Mouse (Mus musculus): Measurements from ENCODE around the gene Acot7.

The Acot7 gene

DNA sequence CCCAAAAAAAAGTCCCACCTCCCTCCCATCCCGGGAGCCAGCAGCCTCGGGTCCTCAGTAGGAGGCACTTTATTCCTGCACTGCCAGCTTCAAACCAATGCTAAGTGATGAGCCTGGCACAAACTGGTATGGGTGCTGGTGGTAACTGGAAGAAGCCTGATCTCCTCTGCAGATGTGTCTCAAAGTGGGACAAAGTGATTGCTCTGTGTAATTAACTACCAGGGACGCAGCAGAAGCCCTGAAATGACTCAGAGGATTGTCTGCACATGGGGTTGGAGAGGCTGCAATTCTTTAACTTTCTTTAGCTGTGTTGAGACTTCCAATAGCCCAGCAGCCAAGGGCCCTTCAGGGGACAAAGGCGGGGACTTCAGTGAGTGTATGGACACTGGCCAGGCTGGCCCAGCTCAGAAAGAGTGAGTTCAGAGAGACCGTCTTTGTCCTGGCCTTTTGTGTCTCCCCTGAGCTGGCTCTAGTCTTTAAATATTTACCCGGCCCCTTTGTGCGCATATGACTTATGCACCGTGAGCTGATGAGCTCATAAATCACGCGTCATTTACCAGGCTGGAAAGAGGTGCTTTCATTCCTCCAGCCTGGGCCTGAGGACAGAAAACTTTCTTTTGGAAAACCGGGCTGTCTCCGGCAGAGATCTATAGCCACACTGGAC is 114.3 kb downstream of the Acot7 start:
- DNase-seq (ENCODE audit: extremely low spot score, low spot score) = no peak

DNA sequence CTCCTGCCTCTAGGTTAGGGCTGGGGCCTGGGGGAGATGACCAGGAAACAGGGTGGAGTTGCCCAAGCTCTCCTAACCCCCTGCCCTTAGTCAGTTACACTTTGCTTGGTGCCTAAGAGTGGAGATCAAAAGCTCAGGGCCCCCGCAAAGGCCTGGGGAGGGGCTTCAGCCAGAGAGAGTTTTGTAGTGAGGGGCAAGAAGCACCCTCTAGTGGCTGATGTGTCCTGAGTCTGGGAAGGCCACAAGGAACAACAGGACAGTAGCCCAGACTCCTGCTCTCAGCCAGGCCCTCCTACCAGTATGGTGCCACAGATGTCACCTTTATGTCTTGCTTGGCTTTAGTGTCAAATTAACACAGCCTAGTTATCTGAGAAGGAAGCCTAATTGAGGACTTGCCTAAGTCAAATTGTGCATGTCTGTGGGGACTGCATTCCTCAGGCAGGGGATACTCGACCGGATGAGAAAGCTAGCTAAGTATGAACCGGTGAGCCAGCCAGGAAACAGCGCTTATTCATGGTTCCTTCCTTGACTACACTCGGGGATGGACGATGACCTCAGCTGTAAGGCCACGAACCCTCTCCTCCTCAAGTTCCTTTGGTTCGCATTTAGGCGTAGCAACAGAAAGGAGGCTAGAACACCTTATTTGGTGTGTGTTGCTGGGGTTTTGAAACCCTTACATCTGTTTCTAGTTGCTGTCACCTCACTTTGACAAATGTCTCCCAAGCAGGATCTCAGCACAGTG is 116.4 kb downstream of the Acot7 start:
- DNase-seq (ENCODE audit: extremely low spot score, low spot score) = no peak

DNA sequence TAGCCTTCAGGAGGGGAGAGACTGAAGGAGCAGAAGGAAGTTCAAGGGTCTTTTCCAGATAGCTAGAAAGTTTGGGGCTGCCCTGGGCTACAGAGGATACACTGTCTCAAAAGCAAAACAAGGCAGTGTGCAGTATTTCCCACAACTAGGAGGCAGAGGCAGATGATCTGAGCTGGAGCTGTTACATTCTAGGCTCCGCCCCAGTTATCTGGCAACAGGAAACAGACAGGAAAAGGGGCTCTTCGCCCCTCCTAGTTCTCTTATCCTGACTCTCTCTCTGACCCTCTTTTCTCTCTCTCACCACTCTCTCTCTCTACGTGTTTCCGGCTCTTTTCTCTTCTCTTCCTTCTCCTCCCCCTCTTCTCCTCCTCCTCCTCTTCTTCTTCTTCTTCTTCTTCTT is 118.0 kb downstream of the Acot7 start:
- DNase-seq (ENCODE audit: extremely low spot score, low spot score) = no peak

DNA sequence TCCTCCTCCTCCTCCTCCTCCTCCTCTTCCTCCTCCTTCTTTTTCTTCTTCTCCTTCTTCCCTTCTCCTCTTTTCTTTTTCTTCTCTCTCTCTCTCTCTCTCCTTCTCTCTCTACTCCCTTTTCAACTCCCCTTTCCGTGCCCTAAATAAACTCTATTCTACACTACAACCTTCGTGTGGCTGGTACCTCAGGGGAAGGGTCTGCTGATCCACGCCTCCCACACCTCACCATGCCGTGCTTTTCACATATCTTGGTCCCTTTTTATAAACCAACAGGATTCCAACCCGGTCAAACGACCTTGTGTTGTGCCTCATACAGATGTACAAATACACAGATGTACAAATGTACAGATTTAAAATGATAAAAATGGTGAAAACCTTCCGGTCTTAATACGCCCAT is 118.4 kb downstream of the Acot7 start:
- DNase-seq (ENCODE audit: extremely low spot score, low spot score) = no peak

DNA sequence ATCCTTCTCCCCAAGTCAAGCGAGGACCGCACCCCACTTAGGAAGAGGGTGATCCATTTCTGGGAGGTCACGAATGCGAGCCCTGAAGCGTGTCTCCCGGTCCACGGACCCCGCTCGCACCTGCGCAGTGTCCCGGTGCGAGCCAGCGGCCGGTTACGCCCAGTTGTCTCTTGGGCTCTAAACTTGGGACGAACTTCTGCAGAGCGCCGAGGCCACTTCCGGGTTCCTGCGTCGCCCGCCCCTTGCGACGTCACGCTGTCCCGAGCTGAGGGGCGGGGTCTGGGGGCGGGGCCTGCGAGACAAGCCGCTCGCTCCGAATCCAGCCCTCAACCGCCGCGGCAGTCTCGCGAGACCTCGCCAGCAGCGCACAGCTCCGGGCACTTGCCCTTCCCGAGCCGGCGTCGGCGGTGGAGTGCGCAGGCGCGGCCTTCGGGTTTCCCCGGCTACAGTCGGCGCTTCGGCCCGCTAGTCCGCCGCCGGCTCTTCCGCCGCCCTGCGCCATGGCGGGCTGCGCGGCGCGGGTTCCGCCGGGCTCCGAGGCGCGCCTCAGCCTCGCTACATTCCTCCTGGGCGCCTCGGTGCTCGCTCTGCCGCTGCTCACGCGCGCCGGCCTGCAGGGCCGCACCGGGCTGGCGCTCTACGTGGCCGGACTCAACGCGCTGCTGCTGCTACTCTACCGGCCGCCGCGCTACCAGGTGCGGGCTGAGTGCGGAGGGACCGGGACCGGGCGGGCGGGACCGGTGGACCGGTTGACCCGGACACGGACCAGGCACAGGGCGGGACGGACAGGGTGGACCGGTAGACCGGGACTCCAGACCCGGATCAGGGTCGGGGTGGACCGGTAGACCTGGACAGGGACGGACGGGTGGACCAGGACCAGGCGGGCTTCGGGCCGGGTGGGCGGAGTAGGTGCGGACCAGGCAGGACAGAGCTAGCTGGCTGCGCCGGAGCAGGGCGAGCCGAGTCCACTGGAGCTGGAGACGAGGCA is 119.2 kb downstream of the Acot7 start, which contains the start of gene Icmt:
Gene Icmt (plus strand): TSS at position 354 of the 988 bp plus-strand sequence.
- peak; percentile 100 for DNase-seq (ENCODE audit: extremely low spot score, low spot score)

DNA sequence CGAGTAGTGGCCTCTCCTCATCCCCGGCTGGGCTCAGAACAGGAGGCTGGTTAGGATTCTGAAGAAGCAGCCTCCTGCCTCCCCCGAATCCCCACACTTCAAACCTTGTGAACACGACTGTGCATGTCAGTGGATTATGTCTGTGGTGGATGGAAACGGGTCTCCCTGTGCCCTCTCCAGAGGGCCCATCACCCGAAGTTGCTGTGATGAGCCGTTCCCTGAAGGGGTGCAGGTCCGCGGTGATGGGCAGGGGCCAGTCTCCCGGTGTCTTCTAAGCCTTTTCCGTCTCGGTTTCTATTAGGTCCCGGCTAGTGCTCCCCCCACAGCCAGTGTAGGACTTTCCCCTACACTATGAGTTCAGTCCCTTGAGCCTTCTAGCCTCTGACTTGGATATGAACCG is 120.9 kb downstream of the Acot7 start:
- no peak for DNase-seq (ENCODE audit: extremely low spot score, low spot score)

DNA sequence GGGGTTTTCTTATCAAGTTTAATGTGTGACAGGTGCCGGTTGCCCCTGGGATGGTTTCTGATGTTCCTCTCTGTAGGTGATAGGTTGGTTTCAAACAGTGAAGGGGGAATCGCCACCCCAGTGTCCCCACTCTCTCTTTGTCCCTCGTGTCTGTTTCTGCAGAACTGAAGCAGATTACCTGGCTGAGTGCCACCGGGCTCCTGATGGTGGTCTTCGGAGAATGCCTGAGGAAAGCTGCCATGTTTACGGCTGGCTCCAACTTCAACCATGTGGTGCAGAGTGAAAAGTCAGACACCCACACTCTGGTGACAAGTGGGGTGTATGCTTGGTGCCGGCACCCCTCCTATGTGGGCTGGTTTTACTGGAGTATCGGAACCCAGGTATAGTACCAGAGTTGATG is 122.4 kb downstream of the Acot7 start:
- DNase-seq (ENCODE audit: extremely low spot score, low spot score) = no peak

DNA sequence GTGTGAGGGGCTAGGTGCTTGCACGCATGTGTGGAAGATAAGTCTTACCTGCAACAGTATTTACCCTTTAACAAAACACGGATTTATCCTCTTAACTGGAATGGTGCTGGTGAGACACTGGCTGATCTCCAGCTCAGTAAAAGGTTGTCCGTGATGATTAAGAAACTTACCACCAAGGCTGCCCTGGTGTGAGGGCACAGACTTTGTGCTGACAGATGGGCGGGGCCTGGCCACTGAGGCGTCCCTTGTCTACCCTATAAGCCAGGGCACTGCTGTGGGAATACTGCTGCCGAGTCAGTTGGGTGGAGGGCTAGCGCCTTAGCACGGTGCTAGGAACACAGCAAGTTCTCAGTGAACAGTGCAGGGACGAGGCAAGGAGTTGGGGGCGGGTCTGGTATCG is 124.1 kb downstream of the Acot7 start:
- no peak for DNase-seq (ENCODE audit: extremely low spot score, low spot score)

DNA sequence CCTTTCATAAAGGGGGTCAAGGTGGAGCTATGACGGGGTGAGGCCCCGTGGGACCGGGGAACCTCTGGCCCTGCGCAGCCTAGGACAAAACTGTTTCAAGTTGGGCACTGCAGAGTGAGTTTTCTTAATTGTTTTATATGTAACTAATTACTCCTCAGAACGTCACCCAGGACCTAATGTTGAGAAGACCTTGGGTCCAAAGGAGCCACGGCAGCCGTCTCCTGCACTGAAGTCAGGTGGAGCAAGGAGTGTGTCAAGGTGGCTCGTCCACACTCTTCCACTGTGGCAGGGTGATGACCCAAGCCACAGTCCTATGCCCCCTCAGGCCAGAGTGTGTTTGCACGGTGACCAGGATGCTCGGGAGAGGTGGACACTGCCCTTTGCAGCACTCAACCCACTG is 125.2 kb downstream of the Acot7 start:
- DNase-seq (ENCODE audit: extremely low spot score, low spot score) = no peak

DNA sequence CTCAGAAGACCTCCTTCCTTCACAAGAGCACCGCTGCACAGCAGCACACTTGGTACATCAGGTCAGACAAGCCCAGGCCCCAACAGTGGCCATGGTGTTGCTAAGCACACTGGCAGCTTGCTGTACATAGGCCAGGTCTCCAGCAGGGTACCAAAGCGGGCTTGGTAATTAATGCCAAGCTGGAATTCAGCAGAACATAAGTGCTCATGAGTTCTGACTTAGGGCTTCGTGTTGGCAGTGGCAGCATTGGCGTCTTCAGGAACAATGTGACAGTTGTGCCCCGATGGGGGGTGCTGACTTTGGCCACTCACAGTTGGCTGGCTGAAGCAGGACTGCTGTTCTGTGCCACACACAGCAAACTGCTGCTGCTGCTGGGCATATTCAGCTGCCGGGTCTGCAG is 126.8 kb downstream of the Acot7 start:
- no peak for DNase-seq (ENCODE audit: extremely low spot score, low spot score)

DNA sequence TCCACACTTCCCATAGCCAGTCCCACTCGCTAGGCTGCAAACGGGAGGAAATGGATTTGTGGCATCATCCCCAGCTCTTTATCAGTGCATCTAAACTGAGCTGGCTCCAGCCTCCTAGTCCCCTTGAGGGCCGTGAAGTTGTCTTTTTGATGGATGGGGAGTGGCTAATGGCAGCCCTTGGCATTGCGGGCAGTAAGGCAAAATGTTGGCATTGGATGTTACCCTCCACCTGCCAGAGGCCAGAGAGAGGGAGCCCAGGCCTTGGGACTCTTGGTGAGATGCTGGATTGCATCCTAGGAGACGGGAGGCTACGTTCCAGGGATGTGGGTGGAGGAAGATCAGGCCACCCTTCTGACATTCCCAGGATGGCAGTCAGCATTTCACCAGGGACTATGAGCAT is 128.1 kb downstream of the Acot7 start:
- no peak for DNase-seq (ENCODE audit: extremely low spot score, low spot score)

DNA sequence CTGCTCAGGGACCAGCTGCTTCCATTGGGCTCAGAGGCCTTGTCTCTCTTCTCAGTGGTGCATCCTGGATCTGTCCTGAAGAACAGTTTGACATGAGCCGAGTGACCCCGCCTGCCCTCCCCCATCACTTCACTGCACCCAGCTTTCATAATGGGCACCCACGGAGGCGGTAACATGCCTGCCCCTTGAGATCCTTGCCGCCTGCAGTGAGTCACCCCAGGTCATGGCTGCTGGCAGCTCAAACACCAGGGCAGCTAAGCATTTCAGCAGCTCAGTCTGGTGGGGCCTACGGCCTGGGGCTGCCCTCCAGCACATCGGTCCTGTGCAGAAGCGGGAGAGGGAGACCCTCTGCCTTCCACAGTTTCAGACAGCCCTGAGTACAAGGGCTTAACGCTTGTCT is 129.6 kb downstream of the Acot7 start:
- DNase-seq (ENCODE audit: extremely low spot score, low spot score) = no peak

DNA sequence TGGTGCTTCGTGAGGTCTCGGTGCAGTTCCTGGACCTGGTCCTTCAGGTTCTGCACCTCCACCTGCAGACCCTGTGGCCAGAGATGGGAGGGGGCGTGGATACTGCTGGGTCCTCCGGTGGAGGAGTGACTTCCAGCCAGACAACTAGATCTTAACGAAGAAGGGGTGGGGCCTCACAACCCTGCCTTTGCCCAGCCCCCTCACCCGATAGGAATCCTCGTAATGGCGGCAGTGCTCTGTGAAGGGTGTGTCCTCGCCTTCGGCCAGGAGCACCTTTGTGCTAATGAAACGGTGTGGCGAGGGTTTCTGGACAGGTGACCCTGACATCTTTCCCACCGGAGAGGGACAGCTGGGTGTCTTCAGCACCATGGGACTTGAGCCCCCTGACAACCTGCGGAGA is 134.3 kb downstream of the Acot7 start:
- DNase-seq (ENCODE audit: extremely low spot score, low spot score) = no peak

DNA sequence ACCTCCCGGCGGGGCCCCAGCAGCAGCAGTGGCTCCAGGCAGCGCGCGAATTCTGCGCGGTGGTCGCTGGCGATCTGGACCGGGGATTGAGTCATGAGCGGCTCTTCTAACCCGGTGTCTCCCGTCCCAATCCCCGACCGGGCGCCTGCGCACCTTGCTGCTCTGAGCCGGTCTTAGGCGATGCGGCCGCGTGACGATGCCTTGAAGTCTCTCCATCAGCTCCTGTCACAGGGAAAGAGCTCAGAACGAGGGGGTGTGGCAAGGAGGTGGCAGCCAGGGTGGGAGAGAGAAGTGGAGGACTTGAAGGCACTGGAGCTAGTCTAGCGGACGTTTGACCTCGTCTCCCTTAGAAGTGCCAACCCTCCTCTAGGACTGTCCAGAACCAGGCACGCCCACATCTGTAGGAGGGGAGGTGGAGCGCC is 135.3 kb downstream of the Acot7 start:
- peak; percentile 58 for DNase-seq (ENCODE audit: extremely low spot score, low spot score)

DNA sequence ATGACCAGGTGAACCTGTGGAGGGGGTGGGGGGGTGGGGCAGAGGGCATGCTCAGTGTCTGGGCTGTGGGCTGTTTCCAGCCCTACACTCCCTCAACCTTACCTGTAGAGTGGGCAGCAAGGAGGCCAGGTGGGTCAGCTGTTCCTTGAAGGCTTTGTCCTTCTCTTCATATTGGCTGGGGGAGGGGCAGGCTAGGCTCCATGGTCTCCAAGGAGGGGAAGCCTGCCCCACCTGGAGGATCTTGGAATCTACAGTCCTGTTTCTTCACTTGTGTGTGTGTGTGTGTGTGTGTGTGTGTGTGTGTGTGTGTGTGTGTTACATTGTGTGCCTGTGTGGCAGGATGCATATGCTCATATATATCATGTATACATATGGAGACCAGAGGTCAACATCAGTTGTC is 136.0 kb downstream of the Acot7 start:
- DNase-seq (ENCODE audit: extremely low spot score, low spot score) = no peak

DNA sequence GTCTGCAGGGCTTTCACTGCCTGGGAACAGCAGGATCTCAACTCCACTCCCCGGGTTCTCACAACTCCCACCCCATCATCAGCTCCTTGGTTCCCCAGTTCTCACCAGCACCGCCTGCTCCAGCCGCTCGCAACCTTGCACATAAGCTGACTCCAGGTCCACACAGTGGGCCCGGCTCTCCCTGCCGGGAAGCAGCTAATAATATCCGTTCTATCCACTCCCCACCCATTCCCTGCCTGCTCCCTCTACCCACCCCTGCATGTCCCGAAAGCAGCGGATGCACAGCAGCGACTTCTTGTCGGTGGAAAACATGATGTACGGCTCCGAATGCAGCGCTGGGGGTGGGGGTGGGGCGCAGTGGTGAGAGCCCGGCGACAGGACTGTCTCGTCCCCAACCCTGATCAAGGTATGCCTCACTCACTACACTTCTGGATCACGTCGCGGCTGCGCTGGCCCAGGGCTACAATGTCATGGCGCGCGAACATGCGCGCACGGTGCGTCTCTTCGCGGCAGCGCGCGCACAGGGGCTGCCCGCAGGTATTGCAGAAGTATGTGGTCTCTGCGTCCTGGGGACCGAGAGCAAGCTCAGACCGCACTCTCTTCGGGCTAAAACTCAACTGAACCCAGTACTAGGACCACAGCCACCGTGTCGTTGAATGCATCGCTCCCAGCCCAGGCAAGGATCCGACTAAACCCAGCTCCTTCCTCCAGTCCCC is 137.7 kb downstream of the Acot7 start:
- no peak for DNase-seq (ENCODE audit: extremely low spot score, low spot score)

DNA sequence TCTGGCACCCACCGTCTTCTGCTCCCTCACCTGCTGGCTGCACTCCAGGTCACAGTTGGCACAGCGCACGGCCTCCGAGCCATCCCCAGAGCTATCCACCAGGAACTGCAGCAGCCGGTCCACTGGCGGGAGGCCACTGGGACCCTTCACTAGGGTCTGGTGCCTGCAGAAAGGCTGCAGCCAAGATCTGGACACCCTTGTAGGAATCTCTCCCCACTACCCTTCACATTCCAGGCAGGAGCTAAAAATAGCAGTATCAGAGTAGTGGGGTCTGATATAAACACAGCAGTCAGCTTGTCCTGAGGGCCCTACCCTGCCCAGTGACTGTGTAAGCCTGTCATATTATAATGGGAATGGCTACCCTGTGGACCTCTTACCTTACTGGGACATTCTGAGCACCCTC is 139.7 kb downstream of the Acot7 start:
- no peak for DNase-seq (ENCODE audit: extremely low spot score, low spot score)

DNA sequence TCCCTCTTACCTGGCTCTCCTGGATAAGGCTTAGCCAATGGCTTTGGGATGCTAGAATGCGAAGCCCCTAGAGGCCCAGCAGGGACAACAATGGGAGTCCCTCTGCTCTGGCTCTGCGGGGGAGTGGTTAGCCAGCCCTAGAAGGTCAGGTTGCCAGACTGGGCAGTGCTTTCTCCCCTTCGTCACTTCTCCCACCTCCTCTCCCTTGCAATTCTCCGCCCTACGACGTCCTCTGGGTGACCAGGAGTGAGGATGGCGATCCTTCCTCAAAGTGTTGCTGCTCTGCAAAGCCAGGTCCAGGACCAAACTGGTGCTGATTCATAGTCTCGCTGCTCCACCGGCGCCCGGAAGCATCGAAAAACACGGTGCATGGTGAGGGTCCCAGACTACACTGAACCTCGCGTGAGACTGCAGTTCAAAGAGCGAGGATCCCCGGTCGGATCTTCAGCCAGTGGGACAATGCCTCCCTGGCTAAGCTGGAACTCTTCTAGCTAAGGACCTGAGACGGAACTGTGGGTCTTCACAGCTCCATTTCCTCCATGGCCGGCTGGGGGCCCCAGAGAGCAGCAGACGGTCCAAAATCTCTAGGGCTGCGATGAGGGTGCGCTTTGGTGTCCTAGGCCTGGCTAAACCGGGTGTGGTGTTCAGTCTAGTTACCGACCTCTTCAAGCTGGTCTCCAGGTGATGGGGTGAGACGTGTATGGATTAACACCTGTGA is 140.7 kb downstream of the Acot7 start, which contains the start of gene Rnf207:
Gene Rnf207 (minus strand): TSS at position 477 of the 718 bp plus-strand sequence.
- DNase-seq (ENCODE audit: extremely low spot score, low spot score) = peak; percentile 52
